Comparison of ENCODE assay signal across 7 mouse cellular contexts in genomic region chr14:16328959-16329480, GRCm38 (mm10). TPM values are rescaled to one million over a fixed set of nuclear protein-coding genes. Genes with fewer than 3 reads are reported as not detected.
DNase-seq lines count a peak whose midpoint lies in the region; ATAC-seq lines count a peak whose summit lies in the region.

No protein-coding gene starts in this region.

- peaks cover 8% of the 10 kb centered on the region for H3K4me1 ChIP-seq in heart, embryonic 16.5 days (ENCODE audit: control insufficient read depth, insufficient read depth, low read length)
- peaks cover 20% of the 10 kb centered on the region for H3K4me1 ChIP-seq in limb, embryonic 10.5 days

- H3K4me2 ChIP-seq in heart, embryonic 16.5 days (ENCODE audit: low read depth, low read length) = no peak overlapping the region

- H3K9ac ChIP-seq in heart, embryonic 16.5 days (ENCODE audit: low read length) = no peak overlapping the region

- no peaks in the 10 kb centered on the region for H3K36me3 ChIP-seq in heart, embryonic 16.5 days (ENCODE audit: control insufficient read depth, insufficient read depth)
- H3K36me3 ChIP-seq in limb, embryonic 10.5 days = no peaks in the 10 kb centered on the region

- H3K9me3 ChIP-seq in heart, embryonic 16.5 days (replicated peaks; ENCODE audit: control insufficient read depth, low read length) = no peaks in the 10 kb centered on the region
- H3K9me3 ChIP-seq in limb, embryonic 10.5 days (replicated peaks) = no peaks in the 10 kb centered on the region

- H3K27me3 ChIP-seq in heart, embryonic 16.5 days (ENCODE audit: control insufficient read depth, insufficient read depth, low read length) = no peaks in the 10 kb centered on the region
- no peaks in the 10 kb centered on the region for H3K27me3 ChIP-seq in limb, embryonic 10.5 days (ENCODE audit: low read depth, poor library complexity, severe bottlenecking)

- ATAC-seq in heart, embryonic 16.5 days (replicated peaks; ENCODE audit: extremely low read depth, insufficient read depth, low FRiP score) = 0 out of 2 replicates have a peak, but pooled peaks have one; percentile 12

- peak overlapping the region; percentile 24; the same call in 1 of the 2 replicates for H3K27ac ChIP-seq in heart, embryonic 16.5 days (ENCODE audit: low read length)
- peak overlapping the region; percentile 89 for H3K27ac ChIP-seq in limb, embryonic 10.5 days

- no peak for DNase-seq in heart, adult 9 months (ENCODE audit: low spot score in 2 of 2)
- peak; percentile 24 for DNase-seq in retina, embryonic 14.5 days (ENCODE audit: low spot score)
- no peak for DNase-seq in retina, postnatal 1 day
- no peak for DNase-seq in limb, embryonic 10.5 days (ENCODE audit: low spot score)
- DNase-seq in thymus, postnatal 36 days = no peak
- DNase-seq in cerebellum, postnatal 25 days = no peak

- 39% methylated on average over 5 of the region's 5 CpGs for WGBS in heart, embryonic 16.5 days
- WGBS in limb, embryonic 10.5 days = 53% methylated on average over 5 of the region's 5 CpGs

- no peak overlapping the region for H3K4me3 ChIP-seq in heart, embryonic 16.5 days (ENCODE audit: low read length)
- H3K4me3 ChIP-seq in limb, embryonic 10.5 days = no peak overlapping the region

RNA-seq across cellular contexts. Expression of gene Top2b, which starts 36.0 kb away (rescaled TPM):
- 23.4 and 24.9 TPM in 2 replicates for polyA plus RNA-seq in heart, embryonic 16.5 days (2015; fragmentation: Nextera tagmentation; extraction: Ambion mirVana)
- 65.6 and 83.7 TPM in 2 replicates for polyA plus RNA-seq in limb, embryonic 10.5 days (2016; fragmentation: Nextera tagmentation; extraction: Ambion mirVana)
